Mouse (Mus musculus) intestine, postnatal 0 days (tissue): ENCODE data around the gene Psmc2. TPM values are rescaled to one million over a fixed set of nuclear protein-coding genes. Genes with fewer than 3 reads are reported as not detected.

ENCODE experiments used
- ATAC-seq: fragments of 200-750 bp; cut with Nextera tagmentation; 2 replicates; pipeline ENCODE4 v1.8.0; 2017; ENCODE audit warnings: mild to moderate bottlenecking, moderate TSS enrichment, moderate library complexity
- H3K27ac ChIP-seq: fragments of 300-500 bp; sonication (generic); 2 replicates; pipeline ENCODE4 v1.5.1; 2014; ENCODE audit warnings: mild to moderate bottlenecking, low read depth, low read length, moderate library complexity
- H3K27me3 ChIP-seq: fragments of 300-500 bp; sonication (generic); replicated peaks from 2 replicates; pipeline ENCODE4 v1.6.1; 2014; ENCODE audit warnings: low read length, mixed read lengths; ENCODE audit not compliant: control insufficient read depth, insufficient read depth
- H3K36me3 ChIP-seq: fragments of 300-500 bp; sonication (generic); 2 replicates; pipeline ENCODE4 v1.6.1; 2014; ENCODE audit warnings: mild to moderate bottlenecking, moderate library complexity; ENCODE audit not compliant: control insufficient read depth, insufficient read depth
- H3K4me1 ChIP-seq: fragments of 300-500 bp; sonication (generic); replicated peaks from 2 replicates; pipeline ENCODE4 v1.6.1; 2014; ENCODE audit warnings: antibody characterized with exemption, low read length, mixed read lengths; ENCODE audit not compliant: control insufficient read depth, insufficient read depth
- H3K4me2 ChIP-seq: fragments of 300-500 bp; sonication (generic); replicated peaks from 2 replicates; pipeline ENCODE4 v1.6.1; 2014; ENCODE audit warnings: low read depth, mild to moderate bottlenecking, moderate library complexity
- H3K4me3 ChIP-seq: fragments of 300-500 bp; sonication (generic); 2 replicates; pipeline ENCODE4 v1.5.1; 2014; ENCODE audit warnings: low read depth, low read length
- H3K9ac ChIP-seq: fragments of 300-500 bp; sonication (generic); 2 replicates; pipeline ENCODE4 v1.6.1; 2014; ENCODE audit warnings: mild to moderate bottlenecking, low read depth, low read length
- H3K9me3 ChIP-seq: fragments of 300-500 bp; sonication (generic); 2 replicates; pipeline ENCODE4 v1.6.1; 2016; ENCODE audit warnings: mixed run types; ENCODE audit not compliant: control insufficient read depth
- CTCF ChIP-seq: sonication (generic); IDR thresholded peaks from 2 replicates; pipeline ENCODE4 v1.5.1; 2016; ENCODE audit warnings: low read depth, mild to moderate bottlenecking, control low read depth, antibody characterized with exemption, moderate library complexity
- WGBS: fragments of 180-500 bp; shearing (Covaris S2); extraction: QIAGEN DNeasy Blood & Tissue Kit; methylation state at CpG from one replicate; pipeline ENCODE4 v1.1.7; 2014; 5-methylcytosine and 5-hydroxymethylcytosine counted together
- polyA plus RNA-seq: library from polyadenylated mRNA; unstranded; fragments of >200 nt; fragmentation: Nextera tagmentation; extraction: Ambion mirVana; gene quantifications from 2 replicates; pipeline ENCODE4 v1.2.1, GENCODE M21; 2015

The Psmc2 gene
- polyA plus RNA-seq, 1 experiment from 2014 or later = 99.6 TPM

GRCm38 (mm10) chr5:21792166-21792565 lies 7.1 kb downstream of the Psmc2 start:
- Histone ChIP-seq H3K27ac (no peak overlapping the region), H3K4me2 (no peak overlapping the region), H3K36me3 (peaks cover 20% of the 10 kb centered on the region), H3K9me3 (no peaks in the 10 kb centered on the region), H3K9ac (no peak overlapping the region), H3K27me3 (no peaks in the 10 kb centered on the region), H3K4me1 (no peaks in the 10 kb centered on the region), H3K4me3 (no peak overlapping the region)
- no peak for ATAC-seq
- no peak for TF ChIP-seq CTCF

DNA sequence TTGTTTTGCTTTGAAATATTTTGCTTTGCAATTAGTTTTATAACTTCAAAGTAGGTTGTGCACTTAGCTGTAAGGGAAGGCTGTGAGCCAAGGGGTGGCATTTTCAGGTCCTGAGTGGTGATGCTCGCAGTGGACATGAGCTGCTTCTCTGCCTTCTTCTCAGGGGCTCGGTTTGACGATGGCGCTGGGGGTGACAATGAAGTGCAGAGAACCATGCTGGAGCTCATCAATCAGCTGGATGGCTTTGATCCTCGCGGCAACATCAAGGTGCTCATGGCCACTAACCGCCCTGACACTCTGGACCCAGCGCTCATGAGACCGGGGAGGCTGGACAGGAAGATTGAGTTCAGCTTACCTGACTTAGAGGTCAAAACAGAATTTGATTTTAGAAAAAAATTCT lies 17.8 kb downstream of the Psmc2 start:
- no peak overlapping the region for H3K4me2 ChIP-seq
- H3K9ac ChIP-seq = no peak overlapping the region
- no peak overlapping the region for H3K27ac ChIP-seq
- peaks cover 50% of the 10 kb centered on the region for H3K36me3 ChIP-seq
- no peaks in the 10 kb centered on the region for H3K4me1 ChIP-seq
- H3K4me3 ChIP-seq = no peak overlapping the region
- H3K27me3 ChIP-seq = no peaks in the 10 kb centered on the region
- WGBS = 95% methylated on average over 9 of the region's 9 CpGs
- H3K9me3 ChIP-seq = no peaks in the 10 kb centered on the region
- ATAC-seq = no peak
- TF ChIP-seq CTCF = no peak

GRCm38 (mm10) chr5:21803691-21804188 lies 18.7 kb downstream of the Psmc2 start:
- Histone ChIP-seq H3K9me3 (no peaks in the 10 kb centered on the region), H3K4me1 (no peaks in the 10 kb centered on the region), H3K36me3 (peaks cover 45% of the 10 kb centered on the region), H3K27ac (no peak overlapping the region), H3K4me3 (no peak overlapping the region), H3K4me2 (no peak overlapping the region), H3K9ac (no peak overlapping the region), H3K27me3 (no peaks in the 10 kb centered on the region)
- ATAC-seq = no peak
- TF ChIP-seq CTCF = no peak
- WGBS = 94% methylated on average over 12 of the region's 12 CpGs

GRCm38 (mm10) chr5:21804837-21805236 lies 19.8 kb downstream of the Psmc2 start:
- 66% methylated on average over 4 of the region's 4 CpGs for WGBS
- H3K9me3 ChIP-seq = no peaks in the 10 kb centered on the region
- H3K9ac ChIP-seq = no peak overlapping the region
- TF ChIP-seq CTCF = no peak
- H3K36me3 ChIP-seq = peaks cover 35% of the 10 kb centered on the region
- H3K4me2 ChIP-seq = no peak overlapping the region
- H3K27me3 ChIP-seq = no peaks in the 10 kb centered on the region
- H3K4me3 ChIP-seq = no peak overlapping the region
- H3K27ac ChIP-seq = no peak overlapping the region
- ATAC-seq = no peak
- H3K4me1 ChIP-seq = no peaks in the 10 kb centered on the region

DNA sequence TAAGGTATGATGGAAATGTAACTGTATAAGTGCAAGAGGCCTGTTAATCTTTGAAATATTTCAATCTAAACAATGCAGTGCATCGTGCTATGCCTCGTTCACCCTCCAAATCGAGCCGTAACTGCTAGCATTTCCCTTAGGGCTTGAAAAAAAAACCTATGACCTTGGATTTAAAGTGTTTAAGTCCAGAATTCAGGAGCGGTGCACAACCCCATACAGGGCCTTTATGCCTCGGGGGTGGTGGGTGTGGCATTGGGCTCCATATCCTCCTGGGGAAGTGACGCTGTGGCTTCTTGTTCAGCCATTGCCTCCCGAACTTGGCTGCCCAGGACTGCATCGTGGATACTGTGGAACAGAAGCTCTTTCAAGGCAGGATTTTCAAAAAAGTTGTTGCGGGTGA lies 25.8 kb downstream of the Psmc2 start:
- H3K9me3 ChIP-seq = no peaks in the 10 kb centered on the region
- no peaks in the 10 kb centered on the region for H3K36me3 ChIP-seq
- no peak overlapping the region for H3K9ac ChIP-seq
- no peak overlapping the region for H3K27ac ChIP-seq
- H3K4me3 ChIP-seq = no peak overlapping the region
- no peaks in the 10 kb centered on the region for H3K4me1 ChIP-seq
- no peak overlapping the region for H3K4me2 ChIP-seq
- ATAC-seq = no peak
- WGBS = 77% methylated on average over 10 of the region's 10 CpGs
- no peaks in the 10 kb centered on the region for H3K27me3 ChIP-seq
- no peak for TF ChIP-seq CTCF

GRCm38 (mm10) chr5:21813994-21814393 lies 28.9 kb downstream of the Psmc2 start:
- Histone ChIP-seq H3K9me3 (no peaks in the 10 kb centered on the region), H3K4me1 (no peaks in the 10 kb centered on the region), H3K4me3 (no peak overlapping the region), H3K36me3 (no peaks in the 10 kb centered on the region), H3K27me3 (no peaks in the 10 kb centered on the region), H3K9ac (no peak overlapping the region), H3K4me2 (no peak overlapping the region), H3K27ac (no peak overlapping the region)
- WGBS = 52% methylated on average over 1 of the region's 1 CpGs
- TF ChIP-seq CTCF = peak; percentile 76
- ATAC-seq = no peak

DNA sequence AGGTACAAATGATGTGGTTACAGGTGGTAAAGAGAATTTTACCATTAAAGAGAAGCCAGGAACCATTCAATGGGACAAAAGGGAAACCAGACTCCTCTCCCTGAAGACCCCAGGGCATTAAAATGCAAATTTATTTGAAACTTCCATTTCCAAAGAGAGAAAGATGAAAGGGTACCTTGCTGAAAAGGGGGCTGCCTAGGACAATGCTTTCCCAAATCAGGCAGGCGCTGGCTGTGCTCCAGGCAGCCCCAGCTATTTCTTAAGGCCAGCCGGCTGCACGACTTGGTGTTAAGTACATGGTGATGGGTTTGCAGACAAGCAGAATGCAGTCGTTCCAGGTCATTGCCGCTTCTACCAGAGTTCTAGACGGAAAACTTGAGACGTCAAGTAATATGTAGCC lies 41.3 kb downstream of the Psmc2 start:
- no peak for TF ChIP-seq CTCF
- Histone ChIP-seq H3K9ac (no peak overlapping the region), H3K27me3 (no peaks in the 10 kb centered on the region), H3K4me3 (no peak overlapping the region), H3K27ac (no peak overlapping the region), H3K4me1 (no peaks in the 10 kb centered on the region), H3K4me2 (no peak overlapping the region), H3K9me3 (no peaks in the 10 kb centered on the region), H3K36me3 (no peaks in the 10 kb centered on the region)
- WGBS = 68% methylated on average over 7 of the region's 7 CpGs
- ATAC-seq = no peak
